Mouse (Mus musculus) gastrocnemius, adult 18-20 months (tissue): Measurements from ENCODE around the gene Bola1. TPM values are rescaled to one million over a fixed set of nuclear protein-coding genes. Genes with fewer than 3 reads are reported as not detected.
A peak's percentile ranks its signal among the peaks of the same experiment; 100 is the strongest.

Source experiments
- DNase-seq: peaks from one replicate; pipeline ENCODE4 v3.0.0; 2021; ENCODE audit warnings: low spot score
- microRNA-seq: library from miRNA; unstranded; fragments of <30 nt; microRNA quantifications from one replicate; pipeline ENCODE4 v1.2.0, GENCODE M21; 2021
- total RNA-seq, 2 experiments: library from RNA; stranded (reverse); gene quantifications; 2 replicates each; pipeline ENCODE4 v1.2.3; 2021

Gene Bola1
- total RNA-seq, 2 experiments from 2014 or later: 27.8 to 31.6 TPM

DNA sequence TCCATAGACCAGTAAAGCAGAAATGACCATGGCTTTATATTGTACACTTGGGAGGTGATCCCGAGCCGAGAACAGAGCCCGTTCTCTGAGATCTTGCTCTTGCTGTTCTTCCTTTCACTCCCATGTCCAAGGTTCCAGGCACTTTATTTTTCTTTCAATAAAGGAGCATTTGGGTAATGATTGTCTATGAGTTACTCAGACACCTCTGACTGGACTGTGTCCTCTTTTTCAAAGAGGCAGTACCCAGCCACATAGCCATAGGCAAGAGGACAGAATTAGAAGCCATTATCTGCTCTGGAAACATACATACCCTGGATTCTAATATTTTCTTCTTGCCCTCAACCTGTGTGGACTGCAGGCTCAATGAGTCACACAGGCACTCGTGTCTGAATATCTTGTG, 59.7 kb downstream of the Bola1 start:
- DNase-seq: no peak

DNA sequence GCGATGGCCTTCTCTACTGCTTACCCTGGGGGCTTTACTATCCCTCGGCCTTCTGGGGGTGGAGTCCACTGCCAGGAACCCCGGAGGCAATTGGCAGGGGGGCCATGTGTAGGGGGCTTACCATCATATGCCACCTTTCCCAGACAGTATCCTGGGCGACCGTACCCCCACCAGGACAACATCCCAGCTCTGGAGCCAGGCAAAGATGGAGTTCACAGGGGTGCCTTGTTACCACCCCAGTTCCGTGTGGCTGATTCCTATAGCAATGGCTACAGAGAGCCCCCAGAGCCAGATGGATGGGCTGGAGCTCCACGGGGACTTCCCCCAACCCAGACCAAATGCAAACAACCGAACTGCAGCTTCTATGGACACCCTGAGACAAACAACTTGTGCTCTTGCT, 64.0 kb downstream of the Bola1 start:
- no peak for DNase-seq

DNA sequence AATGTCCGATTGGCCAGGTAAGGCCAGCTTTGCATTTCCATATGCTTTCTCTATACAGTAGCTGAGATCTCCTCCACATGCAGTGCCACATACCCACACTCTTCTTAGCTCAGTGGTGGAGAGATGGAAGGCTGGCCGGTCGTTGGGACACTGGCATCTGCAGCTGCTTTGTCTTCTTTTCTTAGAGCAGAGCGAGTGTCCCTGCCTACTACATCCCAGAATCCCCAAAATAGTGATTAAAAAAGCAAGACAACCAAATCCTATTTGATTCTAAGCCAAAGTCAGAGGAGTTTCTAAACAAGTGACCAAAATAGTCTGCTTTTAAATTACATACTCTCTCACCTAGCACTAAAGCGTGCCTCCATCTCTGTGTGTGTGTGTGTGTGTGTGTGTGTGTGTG, 66.9 kb downstream of the Bola1 start:
- DNase-seq: no peak

DNA sequence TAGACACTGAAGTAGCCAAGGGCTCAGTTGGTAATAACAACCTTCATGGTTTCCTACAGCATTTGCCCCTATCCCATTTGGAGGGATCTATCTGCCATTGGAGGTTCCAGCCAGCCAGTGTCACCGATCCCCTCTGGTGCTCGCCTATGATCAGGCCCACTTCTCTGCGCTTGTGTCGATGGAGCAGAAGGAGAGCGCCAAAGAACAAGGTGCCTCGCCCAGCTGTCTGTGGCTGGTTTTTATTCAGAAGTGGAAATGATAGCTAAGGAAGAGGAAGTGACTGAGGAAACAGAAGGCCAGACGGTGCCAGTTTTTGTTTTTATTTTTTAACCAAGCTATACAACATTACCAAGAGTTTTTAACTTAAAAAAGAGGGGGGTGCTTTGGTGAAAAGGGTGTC, 67.7 kb downstream of the Bola1 start:
- no peak for DNase-seq

DNA sequence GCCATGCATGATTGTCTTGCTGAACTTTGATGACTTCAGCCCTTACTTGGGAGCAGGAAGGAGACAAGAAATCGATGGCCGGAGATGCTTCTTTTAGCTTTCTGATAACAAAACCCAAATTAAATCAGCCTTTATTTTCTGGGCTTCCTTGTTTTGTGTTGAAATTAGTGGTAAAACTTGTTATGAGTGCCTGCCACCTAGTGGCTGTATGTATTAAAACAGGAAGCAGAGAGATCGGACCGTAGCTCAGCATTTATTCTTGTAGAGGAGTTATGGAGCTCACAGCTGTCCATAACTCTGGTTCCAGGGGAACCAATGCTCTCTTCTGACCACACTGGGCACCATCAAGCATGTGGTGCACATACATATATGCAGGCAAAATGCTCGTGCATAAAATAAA, 71.6 kb downstream of the Bola1 start:
- peak; percentile 79 for DNase-seq

Small RNA genes within 50 kb of the gene (microRNA-seq; reads per million reads assigned to microRNA genes)
- gene Gm44492 (not detected), gene Gm47311 (not detected), gene Gm47313 (not detected)

Other genes starting within 250 kb of the Bola1 start
- gene Plekho1, start 223.7 kb downstream of the Bola1 start, total RNA-seq: 10 to 100 TPM; 13.9 to 22.0 TPM
- 10 to 100 TPM; 19.6 to 19.8 TPM for gene Vps45, start 161.2 kb downstream of the Bola1 start, total RNA-seq
- 10 to 100 TPM; 57.4 to 58.2 TPM for gene Otud7b, start 115.2 kb downstream of the Bola1 start, total RNA-seq
- 1 to 10 TPM; 2.0 to 3.1 TPM for gene Mtmr11, start 57.7 kb downstream of the Bola1 start, total RNA-seq
- 10 to 100 TPM; 12.1 to 14.4 TPM for gene Sf3b4, start 47.4 kb downstream of the Bola1 start, total RNA-seq
- under 1 TPM; 0.17 to 0.21 TPM for gene Sv2a, start 38.6 kb downstream of the Bola1 start, total RNA-seq
- gene Hist2h2ab, start 156 bp upstream of the Bola1 start, total RNA-seq: 1 to 10 TPM in 1 of 2 experiments, under 1 TPM in 1; 0.62 to 1.8 TPM
- gene Hist2h2ac, start 1.2 kb upstream of the Bola1 start, total RNA-seq: 10 to 100 TPM in 1 of 2 experiments, 1 to 10 TPM in 1; 6.7 to 12.5 TPM
- gene Hist2h2be, start 1.4 kb upstream of the Bola1 start, total RNA-seq: 1 to 10 TPM; 4.2 to 6.2 TPM
- gene Hist2h3c2, start 19.4 kb upstream of the Bola1 start, total RNA-seq: 1 to 10 TPM; 4.7 to 4.9 TPM
- 100 to 1,000 TPM; 170 to 186 TPM for gene Hist2h2aa2, start 20.6 kb upstream of the Bola1 start, total RNA-seq
- 1 to 10 TPM; 2.8 to 4.7 TPM for gene Hist2h2aa1, start 25.8 kb upstream of the Bola1 start, total RNA-seq
- not detected for gene Hist2h3c1, start 27.0 kb upstream of the Bola1 start, total RNA-seq
- gene Hist2h4, start 43.6 kb upstream of the Bola1 start, total RNA-seq: 1 to 10 TPM; 4.6 to 7.8 TPM
- gene Hist2h3b, start 48.9 kb upstream of the Bola1 start, total RNA-seq: 10 to 100 TPM; 14.0 to 16.9 TPM
- 10 to 100 TPM; 15.3 to 27.5 TPM for gene Hist2h2bb, start 50.0 kb upstream of the Bola1 start, total RNA-seq
- under 1 TPM in 1 of 2 experiments, not detected in 1; 0.14 TPM for gene Fcgr1, start 74.3 kb upstream of the Bola1 start, total RNA-seq
- not detected for gene BC107364, start 232.6 kb upstream of the Bola1 start, total RNA-seq